Mouse (Mus musculus) liver, postnatal 0 days (tissue): ENCODE data around the gene Eif2s2.

Experiments used
- CTCF ChIP-seq: sonication (generic); IDR thresholded peaks from 2 replicates; pipeline ENCODE4 v1.5.1; 2016; ENCODE audit warnings: antibody characterized with exemption, low read depth
- EP300 ChIP-seq: IDR thresholded peaks from 2 replicates; pipeline ENCODE4 v1.6.1; 2016; ENCODE audit warnings: antibody characterized with exemption, low read depth, mild to moderate bottlenecking

DNA sequence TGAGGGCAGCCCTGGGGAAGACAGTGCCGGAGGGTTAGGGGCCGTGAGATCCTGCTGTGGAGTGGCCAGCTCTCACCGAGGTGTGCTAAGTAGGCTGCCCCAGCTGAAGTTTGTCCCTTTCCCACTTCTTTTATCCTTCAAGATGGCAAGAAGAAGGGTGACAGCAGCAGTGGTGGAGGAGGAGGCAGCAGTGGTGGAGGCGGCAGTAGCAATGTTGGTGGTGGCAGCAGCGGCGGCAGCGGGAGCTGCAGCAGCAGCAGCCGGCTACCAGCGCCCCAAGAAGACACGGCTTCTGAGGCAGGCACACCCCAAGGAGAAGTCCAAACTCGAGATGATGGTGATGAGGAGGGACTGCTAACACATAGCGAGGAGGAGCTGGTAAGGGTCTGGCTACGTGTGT, 29.1 kb downstream of the Eif2s2 start:
- no peak for TF ChIP-seq CTCF
- TF ChIP-seq EP300, result no peak
